Mouse (Mus musculus) cerebellum, adult 2 months (tissue): ENCODE results near the gene Rnf186.
"Not testable (repeated sequence)": the region's sequence is repeated elsewhere in the genome, so short reads cannot be mapped to it uniquely, and the experiment has no call there.

ENCODE experiments used
- CTCF ChIP-seq: fragments of 200-500 bp; IDR thresholded peaks from 2 replicates; pipeline ENCODE4 v1.5.1; 2011; ENCODE audit warnings: low read depth, mild to moderate bottlenecking, control low read depth, low read length, moderate library complexity, borderline replicate concordance; ENCODE audit not compliant: insufficient read depth
- POLR2A ChIP-seq: fragments of 200-500 bp; IDR thresholded peaks from 2 replicates; pipeline ENCODE4 v1.6.1; 2011; ENCODE audit warnings: low read length, control low read depth, borderline replicate concordance; ENCODE audit not compliant: insufficient read depth

DNA sequence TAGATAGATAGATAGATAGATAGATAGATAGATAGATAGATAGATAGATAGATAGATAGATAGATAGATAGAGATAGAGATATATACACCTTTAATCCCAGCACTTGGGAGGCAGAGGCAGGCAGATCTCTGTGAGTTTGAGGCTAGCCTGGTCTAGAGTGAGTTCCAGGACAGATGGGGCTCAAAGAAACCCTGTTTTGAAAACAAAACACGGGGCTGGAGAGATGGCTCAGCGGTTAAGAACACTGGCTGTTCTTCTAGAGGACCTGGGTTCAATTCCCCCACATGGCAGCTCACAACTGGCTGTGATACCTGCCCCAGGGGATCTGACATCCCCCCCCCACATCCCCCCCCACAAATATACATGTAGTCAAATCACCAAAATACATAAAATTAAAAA lies 7.6 kb downstream of the Rnf186 start:
- TF ChIP-seq POLR2A, CTCF: not testable (repeated sequence)
